Mouse (Mus musculus): ENCODE measurements around the gene Rhoq.

DNA sequence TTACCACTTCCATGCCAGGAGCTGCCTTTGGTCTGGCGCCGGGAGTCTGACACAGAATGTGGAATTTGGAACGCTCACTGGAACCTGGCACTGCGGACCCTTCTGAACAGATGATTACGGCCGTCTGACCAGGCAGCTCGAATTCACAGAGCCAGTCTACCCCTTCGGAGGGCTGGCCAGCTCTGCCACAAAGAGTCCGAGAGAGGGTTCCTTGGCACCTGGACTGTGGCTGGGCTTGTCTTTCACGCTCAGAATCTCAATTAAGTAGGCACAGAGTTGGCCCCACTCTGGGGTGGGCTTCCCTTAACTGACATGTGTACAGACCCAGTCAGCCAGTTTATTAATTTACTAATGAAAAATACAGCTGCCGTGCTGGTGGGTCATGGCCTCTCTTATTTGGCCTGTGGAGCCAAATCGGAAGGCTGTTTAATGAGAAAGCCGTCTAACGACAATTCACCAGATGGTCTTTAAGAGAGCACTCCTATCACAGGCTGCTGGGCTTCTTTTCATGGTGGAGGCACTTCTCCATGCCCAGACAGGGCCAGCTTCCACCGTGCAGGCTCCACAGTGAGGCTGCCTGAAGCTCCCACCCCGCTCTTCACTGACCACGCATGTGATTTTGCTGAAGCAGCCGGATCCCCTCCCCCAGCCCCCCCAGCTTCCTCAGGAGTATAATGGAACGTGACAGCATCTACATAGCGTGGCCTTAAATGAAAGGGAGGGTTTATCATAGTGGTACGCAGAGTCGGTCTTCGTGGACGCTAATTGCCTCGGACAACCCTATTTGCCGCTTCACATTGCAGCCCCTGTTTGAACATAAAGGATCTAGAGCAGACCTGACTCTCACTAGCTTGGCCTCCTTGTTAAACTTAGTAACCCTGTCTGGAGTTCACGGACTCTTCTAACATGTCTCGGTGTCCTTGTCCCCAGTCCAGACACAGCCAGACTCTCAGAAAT is 14.8 kb upstream of the Rhoq start, which contains the start of gene Atp6v1e2:
- TF ChIP-seq CTCF (conservative IDR thresholded peaks at IDR 0.05; ENCODE audit: low read length) = no peak
- no peak for TF ChIP-seq NANOG (IDR thresholded peaks at IDR 0.05; ENCODE audit: borderline replicate concordance, low read length)
- TF ChIP-seq POU5F1 (IDR thresholded peaks at IDR 0.05; ENCODE audit: borderline replicate concordance, low read length) = no peak

All from E14TG2a.4 (cell line).